Mouse (Mus musculus) frontal cortex, postnatal 36 days (tissue): ENCODE data around the gene Pam16.
A peak's percentile ranks its signal among the peaks of the same experiment; 100 is the strongest.

Source experiments
- DNase-seq, 2 experiments: peaks; one replicate each; pipeline ENCODE4 v3.0.0; 2022; ENCODE audit warnings: low spot score in 2 of 2

Pam16 gene

DNA sequence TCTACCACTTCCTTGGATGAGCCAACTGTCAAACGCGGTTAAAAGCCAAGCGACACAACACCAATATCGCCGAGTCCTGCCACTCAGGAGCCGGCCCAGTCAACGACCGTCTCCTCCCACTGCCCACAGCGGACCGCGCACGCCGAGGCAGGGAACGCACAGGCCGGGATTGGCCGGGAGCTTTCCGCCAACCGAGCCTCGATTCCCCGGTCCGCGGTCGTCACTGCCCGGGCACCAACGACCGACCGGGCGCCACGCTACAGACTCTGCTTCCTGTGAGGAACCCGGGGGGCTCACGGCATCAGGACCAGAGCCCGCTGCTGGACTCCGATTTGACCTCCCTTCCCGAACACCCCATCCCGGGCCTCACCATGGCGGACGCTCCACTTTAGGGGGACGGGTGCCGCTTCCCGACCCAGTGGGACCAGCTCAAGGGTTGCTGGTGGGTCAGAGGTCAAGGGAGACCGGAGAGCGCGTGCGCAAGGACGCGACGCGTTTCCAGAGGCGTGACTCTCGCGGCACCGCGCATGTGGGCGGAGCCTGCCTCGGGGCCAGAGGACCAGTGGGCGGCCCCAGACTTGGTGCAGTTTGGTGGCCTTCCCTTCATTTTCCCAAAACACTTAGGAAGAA, at the start of gene Pam16:
Pam16 (minus strand) TSS at position 508 of the 630 bp plus-strand sequence.
- DNase-seq: peak; percentile 88 to 94

DNA sequence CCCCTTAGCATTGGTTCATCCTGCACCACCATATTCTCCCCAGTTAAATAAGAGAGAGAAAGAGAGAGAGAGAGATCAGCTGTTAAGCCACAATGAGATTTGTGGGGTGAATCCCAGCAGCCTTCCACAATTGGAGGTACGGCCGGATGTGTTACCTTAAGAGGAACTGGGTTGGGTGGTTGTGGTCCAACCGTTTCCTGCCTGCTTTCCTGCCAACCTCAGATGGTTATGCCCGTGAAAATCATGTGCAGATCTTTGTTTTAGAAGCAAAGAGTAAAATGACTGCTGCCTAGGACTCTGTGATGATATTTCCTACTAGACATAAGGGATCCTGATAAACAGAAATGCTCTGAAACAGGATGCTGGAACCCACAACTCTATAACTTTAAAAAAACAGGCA, 49.3 kb upstream of the Pam16 start:
- no peak for DNase-seq

DNA sequence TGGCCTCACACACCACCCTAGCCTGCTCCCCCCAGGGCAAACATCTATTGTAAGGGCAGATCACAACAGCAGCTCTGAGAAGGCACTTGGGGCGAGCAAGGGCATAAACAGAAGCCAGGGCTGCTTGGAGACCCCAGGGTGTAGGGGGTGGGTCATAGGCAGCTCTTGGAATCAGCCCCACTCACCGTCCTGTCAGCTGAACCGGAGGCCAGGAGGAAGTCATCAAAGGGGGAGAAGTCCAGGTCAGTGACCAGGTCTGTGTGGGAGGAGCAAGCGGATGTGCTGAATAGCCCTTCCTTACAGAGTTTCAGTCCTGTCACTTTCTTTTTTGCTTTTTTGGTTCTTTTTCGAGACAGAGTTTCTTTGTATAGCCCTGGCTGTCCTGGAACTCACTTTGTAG, 45.5 kb upstream of the Pam16 start:
- DNase-seq: no peak

DNA sequence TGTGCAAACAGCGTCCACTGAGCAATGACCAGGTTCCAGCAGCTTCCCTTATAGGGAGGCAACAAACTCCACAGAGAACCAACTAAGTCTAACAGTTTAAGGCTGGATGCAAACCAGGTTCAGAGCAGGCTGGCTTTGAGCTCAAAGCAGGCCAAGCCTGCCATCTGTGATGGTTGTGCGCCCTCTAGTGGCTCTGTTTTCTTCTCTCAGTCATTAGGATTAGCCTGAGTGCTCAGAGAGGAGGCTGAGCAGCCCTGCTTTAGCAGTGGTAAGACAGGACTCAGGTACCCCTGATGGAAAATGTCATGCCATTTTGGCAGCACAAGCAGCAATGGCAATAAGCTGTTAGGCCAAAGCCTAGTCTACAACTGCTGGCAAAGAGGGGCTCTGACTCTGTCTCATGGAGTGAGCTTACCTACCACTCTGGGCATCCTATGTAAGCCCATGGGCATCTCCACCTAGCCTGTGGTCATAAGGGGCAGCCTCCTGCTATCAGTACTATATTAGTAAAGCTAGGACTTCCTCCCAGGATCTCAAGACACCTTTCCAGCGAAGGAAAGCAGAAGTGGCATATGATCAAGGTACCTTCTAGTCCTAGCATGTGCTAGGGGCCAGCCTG, 42.5 kb upstream of the Pam16 start:
- peak; percentile 89 to 92 for DNase-seq

DNA sequence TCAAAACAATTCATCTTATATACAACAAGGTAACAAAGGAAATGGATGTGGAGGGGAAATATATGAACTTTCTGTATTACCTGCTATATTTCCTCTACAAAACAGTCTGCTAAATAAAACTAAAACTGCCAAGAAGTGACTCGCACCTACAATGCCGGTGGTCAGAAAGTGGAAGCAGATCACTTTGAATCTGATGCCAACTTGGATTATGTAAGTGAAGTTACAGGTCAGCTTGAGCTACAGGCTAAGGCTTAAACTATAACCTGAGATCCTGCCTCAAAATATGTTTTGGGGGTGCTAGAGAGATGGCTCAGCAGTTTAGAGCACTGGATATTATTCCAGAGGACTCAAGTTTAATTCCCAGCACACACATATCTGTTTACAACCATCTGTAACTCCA, 40.9 kb upstream of the Pam16 start:
- no peak for DNase-seq

DNA sequence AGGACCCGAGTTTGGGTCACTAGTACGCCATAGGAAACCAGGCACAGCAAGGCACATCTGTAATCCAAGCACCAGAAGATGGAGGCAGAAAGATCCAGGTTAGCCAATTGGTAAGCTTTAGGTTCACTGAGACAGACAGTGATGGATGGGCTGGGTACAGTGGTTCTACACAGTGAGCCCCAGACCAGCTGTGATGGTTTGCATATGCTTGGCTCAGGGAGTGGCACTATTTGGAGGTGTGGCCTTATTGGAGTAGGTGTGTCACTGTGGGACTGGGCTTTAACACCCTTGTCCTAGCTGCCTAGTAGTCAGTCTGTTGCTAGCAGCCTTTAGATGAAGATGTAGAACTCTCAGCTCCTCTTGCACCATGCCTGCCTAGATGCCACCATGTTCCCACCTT, 39.0 kb upstream of the Pam16 start:
- no peak for DNase-seq

DNA sequence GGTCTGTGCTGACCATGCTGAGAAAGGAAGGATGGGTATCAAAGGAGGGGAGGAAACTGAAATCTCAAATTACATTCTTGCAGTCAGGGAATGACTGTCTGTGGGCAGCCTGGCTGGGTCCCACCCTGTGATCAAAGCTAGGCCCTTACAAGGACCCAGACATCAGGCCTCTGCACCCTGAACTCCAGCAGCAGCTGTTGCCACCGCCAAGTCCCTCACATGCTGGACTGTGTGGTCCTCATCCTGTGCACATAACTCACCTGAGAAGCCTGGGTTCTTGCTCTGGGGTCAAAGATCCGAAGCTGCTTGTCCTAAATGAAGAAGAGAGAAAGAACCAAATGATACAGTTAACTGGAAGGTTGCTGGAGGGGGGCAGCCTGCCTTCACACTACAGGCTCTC, 36.8 kb upstream of the Pam16 start:
- no peak for DNase-seq

DNA sequence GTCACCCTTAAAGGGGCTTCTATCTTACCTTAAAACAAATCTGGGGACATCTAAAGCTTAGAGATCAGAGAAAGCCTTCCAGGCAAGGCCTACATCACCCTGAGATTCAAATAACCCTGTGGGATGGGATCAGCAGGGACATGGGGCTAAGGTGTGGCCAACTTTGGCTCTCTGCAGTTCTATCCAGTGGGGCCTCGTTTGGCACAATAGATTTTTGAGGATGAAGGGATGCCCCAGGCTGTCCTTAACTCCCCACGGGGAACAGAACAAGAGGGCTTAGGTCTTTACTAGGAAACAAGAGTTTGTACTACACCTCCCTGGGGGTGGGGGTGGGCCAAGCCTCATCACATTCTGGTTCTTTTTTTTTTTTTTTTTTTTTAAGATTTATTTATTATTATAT, 34.5 kb upstream of the Pam16 start:
- no peak for DNase-seq

DNA sequence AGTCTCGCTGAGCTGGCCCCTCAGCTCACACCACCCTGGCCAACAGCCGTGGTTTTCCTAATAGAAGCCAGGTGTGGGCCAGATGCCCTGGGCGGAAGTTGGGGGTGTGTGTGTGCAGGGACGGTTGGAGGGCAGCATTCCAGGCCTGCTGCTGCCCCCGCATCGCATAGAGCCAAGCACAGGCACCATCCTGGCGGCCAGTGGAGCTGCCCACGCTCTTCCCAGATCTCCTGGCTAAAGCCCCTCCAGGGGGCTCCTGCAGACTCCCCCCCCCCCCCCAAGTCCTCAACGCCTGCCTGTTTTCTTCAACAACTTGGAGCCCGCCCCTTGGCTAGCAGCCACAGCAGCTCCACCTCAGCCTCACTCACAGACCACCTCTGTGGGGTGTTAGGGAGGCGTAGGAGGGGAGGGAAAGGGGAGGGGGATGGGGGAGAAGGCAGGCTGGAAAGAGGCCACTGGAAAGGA, 34.0 kb upstream of the Pam16 start:
- peak; percentile 49 to 53 for DNase-seq

DNA sequence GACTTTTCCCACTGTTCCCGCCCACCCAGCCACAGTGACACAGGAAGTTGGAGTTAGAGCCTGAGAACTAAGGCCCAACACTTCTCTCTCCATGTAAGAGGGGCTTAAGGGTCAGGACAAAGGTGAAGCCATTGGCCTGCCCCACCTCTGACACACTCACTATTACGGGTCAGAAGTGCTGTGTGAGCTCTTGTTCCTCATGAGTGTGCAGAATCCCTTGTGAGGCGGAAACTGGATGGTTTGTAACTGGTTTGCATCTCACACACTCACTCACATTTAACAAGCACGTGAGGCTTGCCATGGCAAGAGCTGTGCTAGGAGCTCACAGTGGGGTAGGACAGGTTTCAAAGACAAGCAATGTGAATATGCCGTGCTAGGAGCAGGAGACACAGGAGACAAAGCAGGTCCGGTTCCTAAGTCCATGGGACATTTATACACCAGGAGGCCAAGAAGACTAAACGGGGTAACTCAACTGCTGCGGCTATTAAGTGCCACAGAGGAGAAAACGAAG, 31.8 kb upstream of the Pam16 start:
- no peak for DNase-seq

DNA sequence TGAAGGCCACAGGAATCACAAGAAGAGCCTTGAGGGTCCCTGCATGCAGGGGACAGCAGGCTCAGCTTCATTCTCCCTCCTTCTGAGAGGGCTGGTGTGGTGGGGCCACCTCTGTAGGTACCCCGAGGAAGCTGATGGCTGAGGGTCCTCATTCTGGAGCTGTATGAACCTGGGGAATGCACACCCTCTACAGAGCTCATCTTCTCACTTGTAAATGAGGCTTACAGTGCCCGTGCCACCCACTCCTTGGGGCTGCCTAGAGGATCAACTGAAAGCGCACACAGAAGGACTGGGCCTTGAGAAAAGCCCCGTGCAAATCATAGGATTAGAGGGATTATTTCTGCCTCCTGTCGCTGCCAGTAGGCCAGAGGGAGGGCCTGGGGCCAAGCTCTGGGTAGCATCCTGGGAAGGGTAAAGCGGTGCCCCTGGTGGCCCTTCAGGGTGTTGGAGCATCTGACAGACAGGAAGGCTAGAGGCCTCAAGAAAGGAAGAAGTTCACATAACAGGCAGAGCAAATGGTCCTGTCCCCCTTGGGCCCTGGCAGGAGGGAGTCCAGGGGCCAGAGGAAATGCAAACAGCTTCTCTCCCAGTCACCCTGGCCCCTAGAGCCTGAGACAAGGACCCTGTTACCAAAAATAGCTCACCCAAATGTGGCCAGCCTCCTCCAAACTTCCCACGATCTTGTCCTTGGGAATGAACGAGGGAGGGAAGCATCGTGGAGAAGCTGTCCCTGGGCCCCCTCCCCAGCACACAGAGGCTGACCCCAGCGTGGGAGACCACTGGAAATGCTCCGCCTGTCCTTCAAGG, 31.2 kb upstream of the Pam16 start:
- no peak for DNase-seq

DNA sequence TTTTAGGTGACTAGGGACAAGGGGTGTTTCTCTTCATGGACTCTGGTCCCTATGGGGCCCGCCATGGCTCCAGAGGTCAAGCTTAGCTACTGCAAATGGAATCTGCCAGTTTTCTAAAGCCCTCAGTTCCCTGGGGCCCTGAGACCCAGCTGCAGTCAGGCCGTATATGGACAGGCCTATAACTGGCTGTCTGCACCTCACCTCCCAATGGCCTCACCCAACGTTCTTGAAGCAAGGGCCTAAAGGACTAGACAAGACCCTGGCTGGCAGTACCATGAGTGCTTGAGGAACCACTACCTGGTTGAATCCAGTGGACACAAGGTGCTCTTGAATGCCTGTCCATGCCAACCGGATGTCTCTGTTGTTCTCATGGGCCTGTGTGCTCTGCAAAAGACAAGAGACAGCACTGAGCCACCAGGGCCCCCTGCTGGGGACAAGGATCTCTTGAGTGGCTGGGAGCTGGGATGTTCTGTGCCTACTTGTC, 30.5 kb upstream of the Pam16 start:
- no peak for DNase-seq

DNA sequence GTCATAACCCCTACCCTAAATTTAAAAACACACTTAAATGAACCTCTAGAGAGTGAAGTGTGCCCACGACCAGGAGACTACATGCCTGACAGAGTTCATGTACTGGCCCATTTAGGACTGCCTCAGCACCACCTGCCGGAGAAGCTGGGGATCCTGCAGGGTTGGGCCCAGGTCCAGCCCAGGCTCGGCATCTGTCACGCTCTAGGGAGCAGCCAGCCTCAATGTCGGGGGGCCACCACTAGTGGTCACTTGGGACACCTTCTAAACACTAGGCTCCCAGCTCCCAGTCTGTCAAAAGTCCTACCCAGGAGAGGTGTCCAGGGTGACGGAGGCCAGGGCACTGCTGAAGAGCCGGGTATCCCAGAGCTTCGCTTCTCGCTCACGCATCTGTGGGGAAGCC, 29.9 kb upstream of the Pam16 start:
- no peak for DNase-seq

DNA sequence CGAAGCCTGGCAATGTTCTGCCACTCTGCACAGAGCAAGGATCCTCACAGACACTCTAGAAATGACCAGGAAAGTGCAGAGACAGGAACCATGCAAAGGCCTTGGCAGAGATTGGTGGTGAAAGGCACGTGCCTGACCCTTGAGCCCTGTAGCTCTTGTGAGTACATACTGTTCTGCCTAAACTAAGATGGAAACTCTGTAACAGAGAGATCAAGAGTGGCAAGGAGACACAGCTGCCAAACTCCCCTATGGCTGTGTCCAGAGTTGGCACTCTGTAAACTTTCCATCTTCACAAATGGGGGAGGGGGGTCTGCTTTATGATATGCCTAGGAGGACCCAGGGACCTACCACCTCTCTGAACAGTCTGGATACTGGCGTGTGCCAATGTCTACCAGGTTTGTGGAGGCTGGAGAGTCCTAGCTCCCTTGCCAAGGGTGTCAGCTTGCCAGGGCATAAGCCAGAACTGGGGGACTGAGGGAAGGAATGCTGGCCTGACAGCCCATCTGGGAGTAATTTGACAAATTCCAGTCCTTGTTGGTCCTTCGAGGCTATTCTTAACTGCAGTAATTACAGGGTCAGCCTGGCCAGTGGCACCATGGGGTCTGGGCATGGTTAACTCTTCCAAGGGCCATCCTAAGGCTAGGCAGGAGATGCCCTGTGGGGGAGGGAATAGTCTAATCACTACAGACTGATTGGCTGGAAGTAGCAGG, 28.1 kb upstream of the Pam16 start:
- no peak for DNase-seq

DNA sequence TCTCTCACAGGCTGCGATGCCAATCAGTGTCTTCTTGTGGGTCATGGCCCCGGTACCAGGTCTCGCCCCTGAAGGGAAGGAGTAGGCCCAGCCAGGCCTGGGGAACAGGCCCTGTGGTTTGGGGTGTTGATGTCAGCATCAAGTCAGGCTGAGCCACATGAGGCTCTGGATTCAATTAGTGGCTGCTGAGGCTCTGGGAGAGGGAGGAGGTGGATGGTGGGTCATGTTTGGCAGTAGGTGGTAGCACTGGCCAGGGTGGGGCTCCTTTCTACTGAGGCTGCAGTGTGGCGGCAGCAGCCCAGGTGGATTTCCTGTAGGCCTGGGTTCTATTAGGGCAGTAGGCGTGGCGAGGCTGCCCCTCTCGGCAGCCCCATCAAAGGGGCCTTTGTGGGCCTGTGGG, 26.8 kb upstream of the Pam16 start:
- DNase-seq: no peak

DNA sequence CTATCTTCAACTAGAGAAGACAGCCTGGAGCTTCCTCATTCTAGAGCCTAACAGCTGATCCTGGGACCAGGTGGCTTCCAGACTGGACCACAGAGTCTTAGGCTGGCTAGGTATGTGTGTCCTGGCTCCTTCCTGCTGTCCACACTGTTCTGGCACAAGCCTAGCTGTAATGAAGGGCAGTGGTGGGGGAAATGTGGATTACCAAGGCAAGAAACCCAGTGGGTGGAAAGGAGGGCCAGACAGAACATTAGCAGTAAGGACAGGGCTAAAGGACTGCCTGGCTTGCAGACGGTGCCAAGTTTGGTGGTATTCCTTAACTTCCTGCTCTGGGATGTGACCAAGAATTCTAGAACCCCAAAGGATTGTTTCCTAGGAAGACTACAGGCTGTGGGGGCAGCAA, 26.3 kb upstream of the Pam16 start:
- DNase-seq: no peak

DNA sequence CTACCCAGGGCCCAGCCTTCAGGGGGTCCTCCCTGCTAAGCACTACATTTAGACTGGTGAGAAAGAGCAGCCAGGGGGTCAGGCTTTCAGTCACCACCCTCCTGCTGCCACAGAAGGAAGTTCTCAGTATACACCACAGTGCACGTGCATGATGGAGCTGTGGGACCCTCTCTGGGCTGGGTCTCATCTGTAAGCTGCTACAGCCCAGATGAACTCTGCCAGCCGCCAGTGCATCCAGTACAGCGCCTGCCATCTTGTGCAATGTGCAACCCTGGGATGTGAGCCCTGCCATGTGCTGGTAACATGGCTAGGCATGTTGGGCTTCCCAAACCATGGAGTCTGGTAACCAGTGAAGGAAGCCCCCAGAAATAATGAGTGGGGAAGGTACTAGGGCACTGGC, 25.4 kb upstream of the Pam16 start:
- no peak for DNase-seq

DNA sequence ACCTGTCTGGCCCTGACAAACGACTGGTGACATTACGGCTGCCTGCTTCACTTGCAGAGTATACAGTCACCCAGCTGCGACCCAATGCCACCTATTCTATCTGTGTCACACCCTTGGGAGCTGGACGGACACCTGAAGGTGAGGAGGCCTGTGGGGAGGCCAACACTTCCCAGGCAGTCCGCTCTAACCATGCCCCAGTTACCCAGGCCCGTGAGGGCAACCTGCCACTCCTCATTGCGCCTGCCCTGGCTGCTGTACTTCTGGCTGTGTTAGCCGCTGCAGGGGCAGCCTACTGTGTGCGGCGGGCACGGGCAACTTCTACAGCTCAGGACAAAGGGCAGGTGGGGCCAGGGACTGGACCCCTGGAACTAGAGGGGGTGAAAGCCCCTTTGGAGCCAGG, 24.9 kb upstream of the Pam16 start:
- no peak for DNase-seq

DNA sequence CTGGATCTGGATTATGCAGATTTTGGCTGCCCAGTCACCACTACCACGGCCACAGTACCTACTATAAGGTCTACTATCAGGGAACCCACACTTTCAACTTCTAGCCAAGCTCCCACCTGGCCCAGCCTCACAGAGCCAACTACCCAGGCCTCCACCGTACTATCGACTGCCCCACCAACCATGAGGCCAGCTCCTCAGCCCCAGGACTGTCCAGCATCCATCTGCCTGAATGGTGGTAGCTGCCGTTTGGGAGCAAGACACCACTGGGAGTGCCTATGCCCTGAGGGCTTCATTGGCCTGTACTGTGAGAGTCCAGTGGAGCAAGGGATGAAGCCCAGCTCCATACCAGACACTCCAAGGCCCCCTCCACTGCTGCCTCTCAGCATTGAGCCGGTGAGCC, 24.4 kb upstream of the Pam16 start:
- DNase-seq: no peak

DNA sequence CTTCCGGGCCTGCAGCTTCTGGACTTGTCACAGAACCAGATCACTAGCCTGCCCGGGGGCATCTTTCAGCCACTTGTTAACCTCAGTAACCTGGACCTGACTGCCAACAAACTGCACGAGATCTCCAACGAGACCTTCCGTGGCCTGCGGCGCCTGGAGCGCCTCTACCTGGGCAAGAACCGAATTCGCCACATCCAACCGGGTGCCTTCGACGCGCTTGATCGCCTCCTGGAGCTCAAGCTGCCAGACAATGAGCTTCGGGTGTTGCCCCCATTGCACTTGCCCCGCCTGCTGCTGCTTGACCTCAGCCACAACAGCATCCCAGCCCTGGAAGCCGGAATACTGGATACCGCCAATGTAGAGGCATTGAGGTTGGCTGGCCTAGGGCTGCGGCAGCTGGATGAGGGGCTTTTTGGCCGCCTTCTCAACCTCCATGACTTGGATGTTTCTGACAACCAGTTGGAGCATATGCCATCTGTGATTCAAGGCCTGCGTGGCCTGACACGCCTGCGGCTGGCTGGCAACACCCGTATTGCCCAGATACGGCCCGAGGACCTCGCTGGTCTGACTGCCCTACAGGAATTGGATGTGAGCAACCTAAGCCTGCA, 23.7 kb upstream of the Pam16 start:
- DNase-seq: no peak

DNA sequence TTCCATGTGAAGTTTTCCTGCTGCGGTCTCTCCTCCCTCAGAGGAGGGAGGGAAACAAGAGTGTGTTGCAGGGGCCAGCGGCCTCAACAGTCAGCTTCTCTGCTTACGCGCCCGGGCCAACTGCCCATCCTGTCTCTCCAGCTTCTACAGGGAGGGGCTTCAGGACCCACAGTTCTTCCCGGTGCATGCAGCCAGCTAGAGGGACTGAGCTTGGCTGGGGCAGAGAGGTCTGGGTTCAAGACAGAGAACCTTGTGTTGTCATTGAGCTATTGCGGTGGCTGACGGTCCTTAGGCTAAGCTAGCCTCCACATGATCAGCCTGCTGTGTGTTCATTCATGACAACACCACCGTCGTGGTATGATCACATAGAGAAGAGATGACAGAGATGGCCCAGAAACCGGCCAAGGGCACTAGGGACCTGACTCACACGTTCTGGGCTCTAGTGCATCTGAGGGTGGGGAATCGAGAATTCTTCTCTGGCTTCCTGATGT, 22.9 kb upstream of the Pam16 start:
- no peak for DNase-seq
